Mouse (Mus musculus): ENCODE data around the gene Hdgf.

GRCm38 (mm10) chr3:87944838-87945600 is 38.9 kb downstream of the Hdgf start:
- TF ChIP-seq NRF1 (IDR thresholded peaks at IDR 0.05; ENCODE audit: low read depth, low read length) = no peak
- TF ChIP-seq ETS1 (conservative IDR thresholded peaks at IDR 0.05; ENCODE audit: low read depth, low read length) = no peak
- no peak for TF ChIP-seq CTCF (conservative IDR thresholded peaks at IDR 0.05 in 1 of 2, IDR thresholded peaks at IDR 0.05 in 1 of 2; ENCODE audit: low read depth in 2 of 2, low read length in 2 of 2)
- TF ChIP-seq USF1 (IDR thresholded peaks at IDR 0.05; ENCODE audit: low read depth, low read length) = no peak

Measured in CH12.LX (cell line).